Mouse (Mus musculus) lung, adult 2 months (tissue): ENCODE measurements around the gene Ager. TPM values are rescaled to one million over a fixed set of nuclear protein-coding genes. Genes with fewer than 3 reads are reported as not detected.

ENCODE experiments used
- DNase-seq: peaks from one replicate; pipeline ENCODE4 v3.0.0; 2022
- H3K4me1 ChIP-seq: fragments of 200-500 bp; 2 replicates; pipeline ENCODE4 v1.6.1; 2011; ENCODE audit warnings: low read length; ENCODE audit not compliant: control insufficient read depth, insufficient read depth
- H3K4me3 ChIP-seq: fragments of 200-500 bp; replicated peaks from 2 replicates; pipeline ENCODE3; 2011; ENCODE audit warnings: low read depth, mild to moderate bottlenecking, control low read depth, low read length; ENCODE audit errors: extremely low read depth
- CTCF ChIP-seq: fragments of 200-500 bp; IDR thresholded peaks from 2 replicates; pipeline ENCODE4 v1.5.1; 2011; ENCODE audit warnings: mild to moderate bottlenecking, low read length, control low read depth; ENCODE audit not compliant: insufficient read depth
- POLR2A ChIP-seq: fragments of 200-500 bp; IDR thresholded peaks from 2 replicates; pipeline ENCODE4 v1.6.1; 2011; ENCODE audit warnings: low read depth, mild to moderate bottlenecking, control low read depth, low read length, borderline replicate concordance; ENCODE audit errors: extremely low read depth
- WGBS: fragments of 180-500 bp; shearing (Covaris S2); methylation state at CpG from one replicate; pipeline ENCODE4 v1.1.7; 2018; 5-methylcytosine and 5-hydroxymethylcytosine counted together
- polyA plus RNA-seq: library from polyadenylated mRNA; depleted of rRNA; stranded (reverse); fragments of >200 nt; gene quantifications from 2 replicates; pipeline ENCODE4 v1.2.3, GENCODE M21; 2012

The Ager gene
- polyA plus RNA-seq, 1 experiment: 1,921 TPM

GRCm38 (mm10) chr17:34603375-34604060, 5.9 kb downstream of the Ager start, which contains the start of gene Rnf5:
Gene Rnf5 (minus strand): TSS chr17:34603690.
- peak; percentile 95 for DNase-seq
- TF ChIP-seq POLR2A (peak; percentile 75; the same call in 1 of the 2 replicates), CTCF (no peak)
- H3K4me1 ChIP-seq: peaks cover 12% of the 10 kb centered on the region
- H3K4me3 ChIP-seq: peak within 1 kb of the TSS; percentile 99
- under 1% methylated on average over 30 of the region's 30 CpGs for WGBS

GRCm38 (mm10) chr17:34604061-34604508, 6.4 kb downstream of the Ager start, which contains the start of gene Agpat1:
Gene Agpat1 (plus strand): TSS chr17:34604262.
- under 1% methylated on average over 35 of the region's 35 CpGs for WGBS
- Histone ChIP-seq H3K4me3 (peak within 1 kb of the TSS; percentile 99), H3K4me1 (peaks cover 12% of the 10 kb centered on the region)
- DNase-seq: peak; percentile 95
- no peak for TF ChIP-seq CTCF
- TF ChIP-seq POLR2A: peak; percentile 97

DNA sequence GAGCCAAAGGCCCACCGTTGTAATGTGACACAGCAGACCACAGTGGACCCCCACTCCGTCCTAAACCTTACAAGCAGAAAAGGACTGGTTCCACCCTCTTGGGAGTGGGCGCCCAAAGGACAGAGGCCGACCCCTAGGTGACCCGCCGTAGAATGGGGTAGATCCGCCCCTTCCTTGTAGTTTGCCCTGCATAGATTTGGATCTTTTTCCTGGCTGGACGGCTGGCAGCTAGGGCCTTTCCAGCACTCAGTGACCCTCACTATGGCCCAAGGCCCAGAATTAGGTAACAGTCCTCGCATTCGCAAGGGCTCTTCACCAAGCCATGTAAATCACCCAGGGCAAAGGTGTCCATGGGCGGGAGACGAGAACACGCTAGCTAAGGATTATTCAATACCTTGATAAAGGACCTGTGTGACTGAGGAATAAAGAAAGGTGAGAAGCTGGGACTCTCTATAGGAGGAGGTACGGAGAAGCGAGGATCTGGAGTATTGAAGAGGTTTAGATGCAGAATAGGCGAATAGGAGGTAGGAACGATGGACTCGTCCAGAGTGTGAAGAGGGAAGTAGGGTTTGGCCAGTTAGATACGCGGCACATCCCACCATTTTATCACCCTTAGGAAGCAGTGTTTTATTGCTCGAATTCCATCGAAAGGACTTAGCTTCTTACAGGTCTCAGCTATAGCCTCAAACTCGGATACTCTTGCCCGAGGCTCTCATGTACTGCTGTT, 7.0 kb downstream of the Ager start:
- TF ChIP-seq CTCF: no peak
- no peak for TF ChIP-seq POLR2A

DNA sequence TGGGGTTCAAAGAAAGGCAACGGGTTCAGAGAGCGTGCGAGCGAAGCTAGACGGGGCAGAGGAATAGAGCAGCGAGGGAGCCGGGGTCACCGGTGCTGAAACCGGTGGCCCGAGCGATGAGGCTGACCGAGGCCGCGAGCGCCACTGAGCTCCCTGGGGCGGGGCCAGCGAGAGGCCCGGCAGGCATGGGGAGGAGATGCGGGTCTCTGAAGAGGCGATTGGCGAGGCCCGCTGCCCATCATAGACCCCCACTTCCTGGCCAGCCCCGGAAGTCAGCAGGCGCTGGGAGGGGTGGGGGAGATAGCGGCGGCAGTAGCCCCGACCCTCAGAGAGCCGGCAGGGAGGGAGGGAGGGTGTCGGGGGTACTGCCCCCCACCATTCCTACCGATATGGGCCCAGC, 7.9 kb downstream of the Ager start:
- TF ChIP-seq CTCF (no peak), POLR2A (peak; percentile 88)
- Histone ChIP-seq H3K4me3 (peak overlapping the region; percentile 96), H3K4me1 (peaks cover 12% of the 10 kb centered on the region)
- DNase-seq: peak; percentile 97
- under 1% methylated on average over 30 of the region's 30 CpGs for WGBS

More for the DNA sequence above, 7.0 kb downstream of the Ager start:
- H3K4me3 ChIP-seq: peak overlapping the region; percentile 65
- 15% methylated on average over 24 of the region's 24 CpGs for WGBS
- H3K4me1 ChIP-seq: peaks cover 12% of the 10 kb centered on the region
- DNase-seq: no peak

DNA sequence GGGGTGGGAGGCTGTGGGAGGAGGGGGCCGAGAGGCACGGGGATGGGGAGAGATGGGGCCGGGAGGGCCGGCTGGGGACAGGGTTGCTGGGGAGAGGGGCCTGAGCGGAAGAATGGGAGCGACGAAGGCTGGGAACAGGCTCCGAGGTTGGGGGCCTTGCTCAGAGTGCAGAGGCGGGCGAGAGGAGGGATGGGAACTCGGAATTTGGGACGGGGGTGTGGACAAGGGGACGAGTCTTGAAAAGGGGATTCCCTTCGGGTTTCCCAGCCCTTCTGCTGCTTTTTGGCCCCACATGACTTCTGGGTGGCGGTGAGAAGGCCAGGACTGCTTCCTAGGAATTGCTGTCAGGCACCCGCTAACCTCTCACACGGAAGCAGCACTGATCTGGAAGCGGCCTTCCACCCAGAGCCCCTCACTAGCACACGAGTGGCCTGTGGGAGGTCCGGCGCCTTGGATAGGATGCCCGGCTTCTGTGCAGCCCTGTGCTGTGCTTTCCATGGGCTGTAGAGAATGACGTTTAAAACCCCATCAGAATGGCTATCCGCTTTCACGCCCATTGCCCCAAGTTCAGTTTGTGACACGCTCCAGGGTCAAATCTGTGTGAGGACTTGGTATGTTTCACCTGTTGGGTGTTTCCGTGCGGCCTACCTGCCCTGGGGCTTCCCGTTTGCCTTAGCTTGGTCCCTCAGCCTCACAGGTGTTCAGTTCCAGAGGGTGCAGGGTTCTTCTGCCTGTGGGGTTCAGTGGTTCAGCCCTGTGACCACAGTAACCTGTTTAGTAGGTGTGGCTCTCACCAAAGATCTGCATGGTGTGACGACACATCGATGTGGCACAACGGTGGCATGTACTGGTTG, 8.8 kb downstream of the Ager start:
- H3K4me3 ChIP-seq: peak overlapping the region; percentile 96
- DNase-seq: no peak

GRCm38 (mm10) chr17:34607997-34608396, 10.3 kb downstream of the Ager start:
- TF ChIP-seq POLR2A (no peak), CTCF (no peak)
- no peak overlapping the region for H3K4me3 ChIP-seq
- 71% methylated on average over 7 of the region's 7 CpGs for WGBS
- no peak for DNase-seq
- H3K4me1 ChIP-seq: peaks cover 10% of the 10 kb centered on the region

More for the DNA sequence above, 8.8 kb downstream of the Ager start:
- H3K4me1 ChIP-seq: peaks cover 12% of the 10 kb centered on the region
- WGBS: 10% methylated on average over 32 of the region's 32 CpGs
- no peak for TF ChIP-seq POLR2A
- no peak for TF ChIP-seq CTCF

DNA sequence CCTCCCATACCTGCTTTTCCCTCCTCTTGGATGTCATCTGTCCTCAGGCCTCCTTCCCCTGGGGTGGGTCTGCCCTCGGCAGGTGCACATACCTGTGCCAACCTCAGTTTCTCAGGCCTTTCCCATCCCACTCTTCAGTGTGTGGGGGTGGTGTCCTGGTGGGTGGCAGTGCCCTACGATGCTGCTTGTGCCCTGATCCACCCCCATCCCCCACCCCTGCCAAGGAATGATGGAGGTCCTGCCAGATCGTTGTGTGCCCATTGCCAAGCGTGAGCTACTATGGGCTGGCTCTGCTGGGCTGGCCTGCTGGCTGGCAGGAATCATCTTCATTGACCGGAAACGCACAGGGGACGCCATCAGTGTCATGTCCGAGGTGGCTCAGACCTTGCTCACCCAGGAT, 13.4 kb downstream of the Ager start:
- Histone ChIP-seq H3K4me3 (no peak overlapping the region), H3K4me1 (peaks cover 6% of the 10 kb centered on the region; the same call in 1 of the 2 replicates)
- TF ChIP-seq CTCF (no peak), POLR2A (no peak)
- no peak for DNase-seq
- WGBS: 90% methylated on average over 8 of the region's 8 CpGs

GRCm38 (mm10) chr17:34613054-34613645, 15.5 kb downstream of the Ager start:
- Histone ChIP-seq H3K4me3 (no peak overlapping the region), H3K4me1 (no peaks in the 10 kb centered on the region)
- 75% methylated on average over 10 of the region's 11 CpGs for WGBS
- TF ChIP-seq CTCF: no peak
- no peak for TF ChIP-seq POLR2A
- DNase-seq: no peak

- TF ChIP-seq CTCF (no peak), POLR2A (no peak)
- DNase-seq: no peak
- WGBS: 94% methylated on average over 10 of the region's 10 CpGs
- Histone ChIP-seq H3K4me3 (no peak overlapping the region), H3K4me1 (no peaks in the 10 kb centered on the region)
These were observed 16.2 kb downstream of the Ager start for GRCm38 (mm10) chr17:34613830-34614229.
